8 mouse cellular contexts compared by ENCODE assay signal in the genomic region with DNA sequence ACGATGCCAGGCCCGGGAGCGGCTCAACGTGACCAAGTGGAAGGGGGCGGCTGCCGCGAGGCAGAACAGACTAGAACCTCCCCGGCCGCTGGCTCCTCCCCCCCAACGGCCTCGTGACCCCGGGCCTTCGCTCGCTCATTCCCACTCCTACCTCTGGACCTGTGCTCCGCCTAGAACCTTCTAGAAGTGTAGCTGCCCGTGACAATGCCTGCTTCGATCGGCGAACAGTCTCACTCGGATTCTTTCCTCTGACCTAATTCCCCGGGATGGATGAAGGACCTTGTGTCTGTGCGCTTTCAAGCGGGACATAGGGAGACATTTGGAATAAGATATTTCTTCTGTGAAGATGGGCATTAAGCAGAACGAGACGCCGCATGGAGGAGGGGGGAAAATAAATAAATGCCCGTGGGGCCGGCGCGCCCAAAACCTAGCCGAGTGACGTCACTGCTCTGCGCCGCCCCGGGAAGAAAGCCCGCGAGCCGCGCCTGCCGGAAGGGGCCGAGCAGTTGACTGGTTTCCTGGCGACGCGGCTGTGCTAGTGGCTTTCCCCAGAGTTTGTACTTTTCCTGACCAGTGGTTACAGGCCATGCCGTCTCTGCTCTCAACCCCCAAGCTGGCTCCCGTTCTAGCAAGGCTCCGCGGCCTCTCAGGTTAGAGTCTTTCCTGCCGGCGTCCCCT. TPM values are rescaled to one million over a fixed set of nuclear protein-coding genes. Genes with fewer than 3 reads are reported as not detected.
DNase-seq lines count a peak whose midpoint lies in the region; ATAC-seq lines count a peak whose summit lies in the region.

Gene St13 (minus strand): TSS at position 440 of the 678 bp plus-strand sequence.
Gene Xpnpep3 (plus strand): TSS at position 501 of the 678 bp plus-strand sequence.

- peak within 1 kb of the TSS; percentile 87 for H3K4me2 ChIP-seq in heart, embryonic 13.5 days
- peak within 1 kb of the TSS; percentile 96 for H3K4me2 ChIP-seq in liver, embryonic 12.5 days
- H3K4me2 ChIP-seq in stomach, embryonic 15.5 days, result peak within 1 kb of the TSS; percentile 61

- DNase-seq in CD4-positive helper T cell, adult 2 months (ENCODE audit: low read depth, low spot score), result peak; percentile 98
- DNase-seq in brain, embryonic 18.5 days (ENCODE audit: low read depth, low spot score), result peak; percentile 89
- peak; percentile 99 for DNase-seq in kidney, postnatal 10 days
- DNase-seq in natural killer cell, adult 2 months (ENCODE audit: low spot score in 2 of 2), result peak; percentile 96 to 97

- peak within 1 kb of the TSS; percentile 92 for H3K27ac ChIP-seq in heart, embryonic 13.5 days (replicated peaks)
- peak within 1 kb of the TSS; percentile 92 for H3K27ac ChIP-seq in liver, embryonic 12.5 days
- peak within 1 kb of the TSS; percentile 95 for H3K27ac ChIP-seq in stomach, embryonic 15.5 days

- no peaks in the 10 kb centered on the region for H3K9me3 ChIP-seq in heart, embryonic 13.5 days
- H3K9me3 ChIP-seq in liver, embryonic 12.5 days (replicated peaks), result no peaks in the 10 kb centered on the region
- no peaks in the 10 kb centered on the region for H3K9me3 ChIP-seq in stomach, embryonic 15.5 days

- H3K36me3 ChIP-seq in heart, embryonic 13.5 days, result no peaks in the 10 kb centered on the region; the same call in 1 of the 2 replicates
- peaks cover 10% of the 10 kb centered on the region; the same call in 1 of the 2 replicates for H3K36me3 ChIP-seq in liver, embryonic 12.5 days
- H3K36me3 ChIP-seq in stomach, embryonic 15.5 days, result no peaks in the 10 kb centered on the region

- H3K27me3 ChIP-seq in heart, embryonic 13.5 days (replicated peaks), result no peaks in the 10 kb centered on the region
- H3K27me3 ChIP-seq in liver, embryonic 12.5 days (replicated peaks), result no peaks in the 10 kb centered on the region
- no peaks in the 10 kb centered on the region for H3K27me3 ChIP-seq in stomach, embryonic 15.5 days (replicated peaks)

- H3K4me3 ChIP-seq in heart, embryonic 13.5 days, result peak within 1 kb of the TSS; percentile 88
- H3K4me3 ChIP-seq in liver, embryonic 12.5 days, result peak within 1 kb of the TSS; percentile 88
- H3K4me3 ChIP-seq in stomach, embryonic 15.5 days (replicated peaks), result peak within 1 kb of the TSS; percentile 99

- H3K4me1 ChIP-seq in heart, embryonic 13.5 days, result peaks cover 30% of the 10 kb centered on the region
- peaks cover 48% of the 10 kb centered on the region for H3K4me1 ChIP-seq in liver, embryonic 12.5 days
- peaks cover 7% of the 10 kb centered on the region; the same call in 1 of the 2 replicates for H3K4me1 ChIP-seq in stomach, embryonic 15.5 days

- WGBS in heart, embryonic 13.5 days, result under 1% methylated on average over 50 of the region's 50 CpGs
- under 1% methylated on average over 49 of the region's 50 CpGs for WGBS in liver, embryonic 12.5 days (ENCODE audit: insufficient replicate concordance)
- WGBS in stomach, embryonic 15.5 days, result under 1% methylated on average over 50 of the region's 50 CpGs

- peak; percentile 97 for ATAC-seq in erythroid progenitor cell, adult 5-6 weeks (replicated peaks; ENCODE audit: low FRiP score, poor library complexity, severe bottlenecking)
- peak; percentile 100 for ATAC-seq in heart, embryonic 13.5 days (ENCODE audit: extremely low read depth, insufficient number of reproducible peaks, low FRiP score, low TSS enrichment)
- ATAC-seq in liver, embryonic 12.5 days, result peak; percentile 99
- ATAC-seq in stomach, embryonic 15.5 days (ENCODE audit: insufficient read depth, low FRiP score, low read depth), result peak; percentile 100

- H3K9ac ChIP-seq in heart, embryonic 13.5 days, result peak within 1 kb of the TSS; percentile 96
- peak within 1 kb of the TSS; percentile 96 for H3K9ac ChIP-seq in liver, embryonic 12.5 days
- H3K9ac ChIP-seq in stomach, embryonic 15.5 days, result peak within 1 kb of the TSS; percentile 94

RNA-seq across cellular contexts. Expression of gene St13, which starts in this region (rescaled TPM):
- 22.7 and 30.6 TPM in 2 replicates for total RNA-seq in erythroid progenitor cell, adult 5-6 weeks (2015; ENCODE audit: low replicate concordance)
- total RNA-seq in erythroid progenitor cell, adult 5-6 weeks (2017; ENCODE audit: low replicate concordance), result 34.4 and 46.5 TPM in 2 replicates
- 115 and 125 TPM in 2 replicates for polyA plus RNA-seq in heart, embryonic 13.5 days (2015; fragmentation: Nextera tagmentation; extraction: Ambion mirVana)
- polyA plus RNA-seq in liver, embryonic 12.5 days (2016; fragmentation: Nextera tagmentation; extraction: Ambion mirVana), result 105 TPM in 2 replicates
- polyA plus RNA-seq in stomach, embryonic 15.5 days (2015; fragmentation: Nextera tagmentation; extraction: Ambion mirVana), result 146 and 152 TPM in 2 replicates

RNA-seq across cellular contexts. Expression of gene Xpnpep3, which starts in this region (rescaled TPM):
- total RNA-seq in erythroid progenitor cell, adult 5-6 weeks (2015; ENCODE audit: low replicate concordance), result 12.6 and 16.9 TPM in 2 replicates
- total RNA-seq in erythroid progenitor cell, adult 5-6 weeks (2017; ENCODE audit: low replicate concordance), result 8.6 and 20.8 TPM in 2 replicates
- 9.9 and 10.8 TPM in 2 replicates for polyA plus RNA-seq in heart, embryonic 13.5 days (2015; fragmentation: Nextera tagmentation; extraction: Ambion mirVana)
- polyA plus RNA-seq in liver, embryonic 12.5 days (2016; fragmentation: Nextera tagmentation; extraction: Ambion mirVana), result 10.1 and 10.5 TPM in 2 replicates
- polyA plus RNA-seq in stomach, embryonic 15.5 days (2015; fragmentation: Nextera tagmentation; extraction: Ambion mirVana), result 9.6 and 11.2 TPM in 2 replicates

Comparison
In these comparisons a context has a peak if more than half of its experiments do, and no peak if none do; other contexts are left out.
1. Peak in every context shown above with its lines: DNase-seq, ATAC-seq, H3K4me3 ChIP-seq and H3K27ac ChIP-seq.